Mouse (Mus musculus) telencephalon, adult 2 months (tissue): Measurements from ENCODE around the gene Tomt.
"Not testable (repeated sequence)": the region's sequence is repeated elsewhere in the genome, so short reads cannot be mapped to it uniquely, and the experiment has no call there.

ENCODE experiments used
- DNase-seq: peaks from one replicate; pipeline ENCODE4 v3.0.0-alpha.2; 2011; ENCODE audit warnings: low read depth, low spot score

Tomt gene

DNA sequence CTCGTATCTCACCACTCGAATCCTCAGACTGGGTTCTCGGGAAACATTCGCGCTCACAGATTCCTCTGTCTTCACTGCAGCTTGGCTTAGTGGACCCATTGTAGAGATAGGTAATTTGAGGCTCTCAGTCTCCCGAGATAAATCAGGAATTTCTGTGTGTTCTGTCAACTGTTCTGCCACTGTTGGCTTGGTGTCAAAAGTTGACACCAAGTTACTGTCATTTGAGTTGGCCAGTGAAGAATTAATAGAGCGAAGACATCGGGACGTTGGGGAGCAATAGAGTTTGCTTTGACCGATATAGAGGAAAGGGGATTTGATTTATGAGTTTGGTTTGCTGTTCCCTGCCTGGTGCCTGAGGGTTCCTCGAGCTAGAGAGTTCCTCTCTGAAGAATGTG lies at the start of gene Tomt:
Gene Tomt (minus strand): TSS at position 73 of the 395 bp plus-strand sequence.
- DNase-seq = no peak

- no peak for DNase-seq
These were observed 49.7 kb upstream of the Tomt start for GRCm38 (mm10) chr7:101955862-101956261.

DNA sequence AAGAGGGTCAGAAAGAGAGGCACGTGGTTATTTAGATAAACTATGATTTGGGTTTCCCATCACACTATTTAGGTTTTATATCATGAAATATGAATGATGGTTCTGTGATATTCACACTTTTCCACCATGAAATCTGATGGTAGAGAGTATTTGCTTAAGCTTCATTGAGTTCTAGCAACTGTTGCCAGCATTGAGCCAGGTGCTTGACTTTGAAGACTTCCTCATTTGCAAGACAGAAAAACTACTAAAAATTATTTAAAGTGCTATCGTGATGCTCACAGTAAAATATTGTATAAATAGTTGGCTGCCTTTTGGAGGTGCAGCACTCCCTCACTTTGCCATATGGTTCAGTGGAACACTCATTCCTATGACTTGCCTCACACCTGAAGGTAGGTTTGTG lies 49.1 kb upstream of the Tomt start:
- DNase-seq = no peak

GRCm38 (mm10) chr7:101954163-101954562 lies 48.0 kb upstream of the Tomt start:
- peak; percentile 73 for DNase-seq

DNA sequence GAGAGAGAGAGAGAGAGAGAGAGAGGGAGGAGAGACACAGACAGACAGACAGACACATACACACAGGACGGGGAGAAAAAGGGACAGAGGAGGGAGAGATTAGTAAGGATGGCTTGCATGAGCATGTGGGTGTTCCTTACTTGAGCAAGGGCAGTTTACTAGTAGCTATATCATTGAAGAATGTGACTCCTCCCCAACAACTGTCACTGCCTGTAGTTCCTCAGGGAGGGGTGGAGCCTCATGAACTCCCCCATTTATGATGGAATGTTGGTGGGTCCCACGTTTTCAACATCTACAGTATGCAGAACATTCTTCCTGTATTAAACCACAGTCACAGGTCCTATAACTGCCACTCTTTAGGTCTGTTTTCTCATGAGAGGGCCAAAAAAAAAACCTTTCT lies 45.9 kb upstream of the Tomt start:
- DNase-seq = no peak

DNA sequence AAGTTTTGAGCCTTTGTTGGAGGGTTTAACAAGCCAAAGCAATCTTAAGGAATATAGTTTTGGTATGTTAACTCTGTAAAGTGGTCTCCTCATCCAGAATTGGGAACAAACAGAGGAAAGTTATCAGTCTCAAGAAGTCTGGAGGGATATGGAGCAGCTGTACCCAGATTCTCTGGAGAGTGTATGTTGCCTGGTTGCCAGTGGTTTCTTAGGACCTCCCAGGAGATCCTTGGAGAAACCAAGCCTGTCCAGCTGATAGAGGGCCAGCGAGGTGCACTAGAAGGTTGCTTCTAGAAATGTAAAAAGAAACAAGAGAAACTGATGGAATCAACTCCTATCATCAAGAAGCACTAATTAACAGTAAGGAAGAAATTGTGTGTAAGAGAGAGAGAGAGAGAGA lies 45.5 kb upstream of the Tomt start:
- no peak for DNase-seq

DNA sequence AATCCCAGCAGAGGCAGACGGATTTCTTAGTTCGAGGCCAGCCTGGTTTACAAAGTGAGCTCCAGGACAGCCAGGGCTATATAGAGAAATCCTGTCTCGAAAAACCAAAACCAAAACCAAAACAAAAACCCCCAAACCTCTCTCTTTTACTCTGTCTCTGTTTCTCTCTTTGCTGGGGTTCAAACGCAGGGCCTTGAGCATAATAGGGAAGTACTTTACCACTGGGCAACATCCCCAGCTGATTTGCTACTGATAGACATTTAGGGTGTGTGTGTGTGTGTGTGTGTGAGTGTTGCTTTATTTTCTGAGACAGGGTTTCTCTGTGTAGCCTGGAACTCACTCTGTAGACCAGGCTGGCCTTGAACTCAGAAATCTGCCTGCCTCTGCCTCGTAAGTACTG lies 42.8 kb upstream of the Tomt start:
- not testable (repeated sequence) for DNase-seq

- DNase-seq = no peak
These were observed 33.6 kb upstream of the Tomt start for GRCm38 (mm10) chr7:101939758-101940157.

GRCm38 (mm10) chr7:101938348-101938747 lies 32.2 kb upstream of the Tomt start:
- no peak for DNase-seq

DNA sequence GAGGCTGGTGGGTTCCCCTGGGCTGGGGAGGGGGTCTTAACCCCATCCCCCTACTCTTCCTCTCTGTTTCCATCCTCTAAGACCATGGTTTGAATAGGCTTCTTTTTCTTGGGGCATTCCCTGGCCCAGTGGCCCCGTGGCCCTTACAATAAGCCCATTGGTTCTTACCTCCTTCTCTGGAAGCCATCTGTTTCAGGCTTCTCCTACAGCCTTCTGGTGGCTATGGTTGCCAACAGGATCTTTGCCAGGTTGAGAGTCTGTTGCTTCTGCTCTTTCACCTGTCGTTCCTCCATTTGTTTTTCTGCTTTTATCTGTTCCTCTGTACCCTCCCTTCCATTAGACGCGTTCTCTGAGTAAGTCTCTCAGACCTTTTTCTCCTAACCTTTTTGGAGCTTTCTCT lies 31.4 kb upstream of the Tomt start:
- DNase-seq = no peak

GRCm38 (mm10) chr7:101936996-101937395 lies 30.8 kb upstream of the Tomt start:
- no peak for DNase-seq

- no peak for DNase-seq
These were observed 29.8 kb upstream of the Tomt start for GRCm38 (mm10) chr7:101935957-101936356.

DNA sequence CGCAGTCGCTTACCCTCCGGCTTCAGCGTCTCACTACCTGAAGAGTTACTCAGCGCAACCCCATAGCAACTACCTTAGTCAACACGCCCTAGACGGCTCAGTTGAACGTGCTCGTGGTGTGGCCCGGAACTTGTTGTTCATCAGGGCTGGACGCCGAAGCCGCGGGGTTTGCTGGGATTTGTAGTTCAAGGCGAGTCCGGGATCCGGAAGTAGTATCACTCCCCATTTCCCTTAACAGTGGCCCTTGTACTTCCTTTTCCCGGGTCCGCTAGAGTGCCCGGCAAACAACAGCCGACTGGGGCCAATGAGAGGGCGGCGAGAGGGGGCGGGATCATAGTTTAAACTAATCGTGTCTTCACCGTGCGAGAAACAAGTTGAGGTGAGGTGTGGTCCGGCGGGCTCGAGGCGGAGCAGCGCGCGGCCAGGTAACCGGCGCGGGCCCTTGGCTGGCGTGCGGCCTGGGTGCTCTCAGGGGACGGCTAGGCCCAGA lies 27.6 kb upstream of the Tomt start, which contains the start of the genes Lrrc51 and Numa1:
Gene Lrrc51 (minus strand): TSS at position 145 of the 490 bp plus-strand sequence.
Gene Numa1 (plus strand): TSS at position 361 of the 490 bp plus-strand sequence.
- peak; percentile 98 for DNase-seq

GRCm38 (mm10) chr7:101933300-101933699 lies 27.1 kb upstream of the Tomt start:
- no peak for DNase-seq

DNA sequence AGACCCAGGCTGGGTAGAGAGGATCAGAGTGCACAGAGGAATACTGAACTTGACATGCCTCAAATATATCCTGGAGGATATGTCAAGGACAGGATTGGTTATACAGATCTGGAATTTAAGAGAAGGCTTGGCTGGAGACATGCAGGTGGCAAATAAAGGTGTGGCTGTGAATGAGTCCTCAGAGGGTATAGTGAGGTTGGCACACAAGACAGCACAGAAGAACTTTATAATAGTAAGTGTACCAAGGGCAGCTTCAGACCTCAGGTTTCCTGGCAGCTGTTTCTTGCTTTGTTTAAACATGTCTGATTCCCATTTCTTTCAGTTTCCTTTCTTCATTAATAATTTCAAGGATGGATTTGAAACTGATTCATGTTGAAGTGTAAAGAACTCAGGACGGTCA lies 26.4 kb upstream of the Tomt start:
- no peak for DNase-seq

DNA sequence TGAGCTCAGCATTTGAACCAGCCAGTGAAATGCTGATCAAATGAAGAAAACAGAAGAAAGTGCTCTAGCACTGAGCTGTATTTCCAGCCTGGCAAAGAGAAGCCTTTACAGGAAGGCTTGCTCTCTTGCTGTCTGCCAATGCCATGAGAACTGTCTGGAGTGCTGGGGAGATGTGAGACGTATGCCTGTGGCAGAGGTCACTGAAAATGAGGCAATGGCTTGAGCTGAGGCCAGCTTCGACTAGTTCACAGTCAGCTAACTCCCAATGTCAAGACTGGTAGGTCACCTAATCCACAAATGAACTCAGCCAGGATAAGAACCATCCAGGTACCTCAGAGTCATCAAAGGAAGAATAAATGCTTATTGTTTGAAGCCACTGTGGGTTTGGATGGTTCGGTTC lies 21.9 kb upstream of the Tomt start:
- DNase-seq = no peak

DNA sequence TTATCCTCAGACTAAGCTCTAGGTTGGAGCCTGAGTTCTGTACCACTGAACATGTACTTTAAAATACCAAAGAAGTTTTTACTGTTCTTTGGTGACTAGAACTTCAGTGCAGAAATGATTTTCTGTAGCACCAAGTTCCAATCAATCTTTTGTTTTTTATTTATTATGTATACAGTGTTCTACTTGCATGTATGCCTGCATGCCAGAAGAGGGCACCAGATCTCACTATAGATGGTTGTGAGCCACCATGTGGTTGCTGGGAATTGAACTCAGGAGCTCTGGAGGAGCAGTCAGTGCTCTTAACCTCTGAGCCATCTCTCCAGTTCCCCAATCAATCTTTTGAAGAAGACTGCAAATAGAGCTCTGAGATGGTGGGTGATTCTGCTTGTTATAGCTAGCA lies 19.7 kb upstream of the Tomt start:
- DNase-seq = not testable (repeated sequence)

GRCm38 (mm10) chr7:101918071-101918470 lies 11.9 kb upstream of the Tomt start:
- DNase-seq = peak; percentile 26

- no peak for DNase-seq
These were observed 5.8 kb upstream of the Tomt start for GRCm38 (mm10) chr7:101911982-101912381.

DNA sequence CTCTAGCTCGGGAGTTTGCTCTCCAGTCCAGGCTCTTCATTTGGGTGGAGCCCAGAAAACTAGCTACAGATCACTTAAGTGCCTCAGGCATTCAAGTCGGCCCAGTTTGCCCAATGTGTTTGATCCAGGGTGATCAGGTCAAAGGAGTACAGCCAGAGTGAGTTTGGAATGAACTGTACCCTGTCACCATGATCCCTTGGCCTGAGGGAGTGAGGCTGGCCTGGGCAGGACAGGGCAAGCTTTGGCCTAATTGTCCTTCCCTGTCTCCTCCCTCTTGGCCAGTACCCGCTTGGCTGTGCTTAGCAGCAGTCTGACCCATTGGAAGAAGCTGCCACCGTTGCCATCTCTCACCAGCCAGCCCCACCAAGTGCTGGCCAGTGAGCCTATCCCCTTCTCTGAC lies 4.0 kb upstream of the Tomt start:
- DNase-seq = no peak

DNA sequence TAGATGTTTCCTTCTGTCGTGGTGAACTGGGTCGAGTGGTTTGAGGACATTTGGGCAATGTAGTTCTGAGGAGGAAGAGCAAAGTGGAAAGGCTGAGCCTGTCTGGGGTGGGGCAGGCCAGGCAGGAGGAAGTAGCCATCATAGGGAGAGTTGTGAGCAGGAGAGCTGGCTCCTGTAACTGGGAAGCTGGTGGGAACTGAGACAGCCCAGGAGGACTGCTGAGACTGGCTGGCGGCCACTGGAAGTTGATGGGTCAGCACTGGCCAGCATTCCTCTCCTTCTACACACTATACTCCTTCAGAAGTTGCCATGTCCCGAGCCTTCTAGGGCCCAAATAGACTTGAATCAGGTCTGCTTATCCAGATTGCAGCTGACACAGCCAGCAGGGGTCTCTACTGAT lies 2.2 kb upstream of the Tomt start:
- DNase-seq = no peak

GRCm38 (mm10) chr7:101906696-101907095 lies 537 bp upstream of the Tomt start:
- no peak for DNase-seq

DNA sequence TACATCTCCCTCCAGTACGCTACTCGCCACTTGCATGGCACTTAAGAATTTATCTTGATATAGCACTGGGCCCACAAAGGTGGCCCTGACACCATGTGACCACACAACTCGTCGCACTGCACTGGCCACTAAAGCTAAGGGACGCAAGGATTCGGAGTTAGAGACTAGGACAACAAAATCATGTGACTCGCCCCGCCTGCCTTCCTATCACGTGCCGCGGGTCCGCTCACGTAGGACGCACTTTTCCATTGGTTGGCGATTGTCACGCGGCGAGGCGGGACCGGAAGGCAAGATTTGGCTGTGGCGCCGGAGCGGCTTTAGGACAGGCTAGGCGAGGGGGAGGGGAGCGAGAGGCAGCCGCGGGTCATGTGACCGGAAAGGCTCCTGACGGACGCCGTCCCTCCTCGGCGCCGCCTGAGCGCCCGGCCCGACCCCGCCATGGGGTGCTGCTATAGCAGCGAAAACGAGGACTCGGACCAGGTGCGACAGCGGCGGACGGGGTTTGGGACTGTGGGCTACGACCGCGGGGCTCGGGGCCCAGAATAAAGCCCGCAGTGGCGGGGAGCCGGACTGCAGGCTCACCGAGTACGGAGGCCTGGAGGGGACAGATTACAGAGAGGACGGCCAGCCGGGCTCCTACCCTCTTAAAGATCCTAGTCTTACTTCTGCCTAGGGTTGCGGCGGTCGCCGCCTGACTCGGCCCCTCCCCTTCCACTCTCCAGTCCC lies 435 bp downstream of the Tomt start, which contains the start of gene Lamtor1:
Gene Lamtor1 (plus strand): TSS at position 344 of the 726 bp plus-strand sequence.
- DNase-seq = peak; percentile 99
